Mouse (Mus musculus) heart, embryonic 11.5 days (tissue): ENCODE measurements around the gene Ipo7. TPM values are rescaled to one million over a fixed set of nuclear protein-coding genes. Genes with fewer than 3 reads are reported as not detected.
A peak's percentile ranks its signal among the peaks of the same experiment; 100 is the strongest.
"Not testable (repeated sequence)": the region's sequence is repeated elsewhere in the genome, so short reads cannot be mapped to it uniquely, and the experiment has no call there.

ENCODE experiments used
- ATAC-seq: fragments of 200-750 bp; cut with Nextera tagmentation; replicated peaks from 2 replicates; pipeline ENCODE4 v1.8.0; 2017; ENCODE audit warnings: moderate library complexity; ENCODE audit not compliant: insufficient number of reproducible peaks, low FRiP score, low TSS enrichment
- H3K27ac ChIP-seq: fragments of 300-500 bp; sonication (generic); 2 replicates; pipeline ENCODE4 v1.5.1; 2014; ENCODE audit warnings: mild to moderate bottlenecking, low read depth, low read length
- H3K27me3 ChIP-seq: fragments of 300-500 bp; sonication (generic); 2 replicates; pipeline ENCODE4 v1.6.1; 2014; ENCODE audit warnings: mild to moderate bottlenecking, low read length, mixed read lengths; ENCODE audit not compliant: control insufficient read depth, insufficient read depth
- H3K36me3 ChIP-seq: fragments of 300-500 bp; sonication (generic); 2 replicates; pipeline ENCODE4 v1.6.1; 2014; ENCODE audit warnings: mild to moderate bottlenecking, low read length, moderate library complexity, mixed read lengths; ENCODE audit not compliant: control insufficient read depth, insufficient read depth
- H3K4me1 ChIP-seq: fragments of 300-500 bp; sonication (generic); 2 replicates; pipeline ENCODE4 v1.6.1; 2014; ENCODE audit warnings: low read length; ENCODE audit not compliant: control insufficient read depth, insufficient read depth
- H3K4me2 ChIP-seq: fragments of 300-500 bp; sonication (generic); 2 replicates; pipeline ENCODE4 v1.6.1; 2014; ENCODE audit warnings: mild to moderate bottlenecking, moderate library complexity
- H3K4me3 ChIP-seq: fragments of 300-500 bp; sonication (generic); 2 replicates; pipeline ENCODE4 v1.5.1; 2014; ENCODE audit warnings: low read depth, low read length
- H3K9ac ChIP-seq: fragments of 300-500 bp; sonication (generic); 2 replicates; pipeline ENCODE4 v1.6.1; 2014; ENCODE audit warnings: mild to moderate bottlenecking, low read depth, low read length, moderate library complexity
- H3K9me3 ChIP-seq: fragments of 300-500 bp; sonication (generic); replicated peaks from 2 replicates; pipeline ENCODE4 v1.6.1; 2016; ENCODE audit warnings: low read length; ENCODE audit not compliant: control insufficient read depth
- WGBS: fragments of 180-500 bp; shearing (Covaris S2); extraction: QIAGEN DNeasy Blood & Tissue Kit; methylation state at CpG from one replicate; pipeline ENCODE4 v1.1.7; 2014; ENCODE audit not compliant: insufficient replicate concordance; 5-methylcytosine and 5-hydroxymethylcytosine counted together
- polyA plus RNA-seq: library from polyadenylated mRNA; unstranded; fragments of >200 nt; fragmentation: Nextera tagmentation; extraction: Ambion mirVana; gene quantifications from 2 replicates; pipeline ENCODE4 v1.2.1, GENCODE M21; 2014

Gene Ipo7
- polyA plus RNA-seq, 1 experiment from 2014 or later = 14.0 TPM

DNA sequence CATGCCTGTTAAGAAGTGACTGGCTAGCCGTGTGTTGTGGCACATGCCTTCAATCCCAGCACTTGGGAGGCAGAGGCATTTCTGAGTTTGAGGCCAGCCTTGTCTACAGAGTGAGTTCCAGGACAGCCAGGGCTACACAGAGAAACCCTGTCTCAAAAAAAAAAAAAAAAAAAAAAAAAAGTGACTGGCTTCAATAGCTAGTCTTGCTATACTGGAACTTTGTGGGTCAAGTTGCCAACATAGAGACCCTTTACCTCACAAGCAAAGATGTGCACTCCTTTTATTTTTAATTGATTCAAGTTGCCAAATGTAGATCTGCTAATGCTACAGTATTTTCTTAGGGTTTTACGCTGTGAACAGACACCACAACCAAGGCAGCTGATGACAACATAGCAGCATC is 39.6 kb downstream of the Ipo7 start:
- H3K9me3 ChIP-seq, H3K36me3 ChIP-seq, H3K4me1 ChIP-seq, H3K27ac ChIP-seq, H3K4me3 ChIP-seq, H3K4me2 ChIP-seq, H3K27me3 ChIP-seq, H3K9ac ChIP-seq, ATAC-seq: not testable (repeated sequence)
- WGBS = 90% methylated on average over 2 of the region's 2 CpGs

DNA sequence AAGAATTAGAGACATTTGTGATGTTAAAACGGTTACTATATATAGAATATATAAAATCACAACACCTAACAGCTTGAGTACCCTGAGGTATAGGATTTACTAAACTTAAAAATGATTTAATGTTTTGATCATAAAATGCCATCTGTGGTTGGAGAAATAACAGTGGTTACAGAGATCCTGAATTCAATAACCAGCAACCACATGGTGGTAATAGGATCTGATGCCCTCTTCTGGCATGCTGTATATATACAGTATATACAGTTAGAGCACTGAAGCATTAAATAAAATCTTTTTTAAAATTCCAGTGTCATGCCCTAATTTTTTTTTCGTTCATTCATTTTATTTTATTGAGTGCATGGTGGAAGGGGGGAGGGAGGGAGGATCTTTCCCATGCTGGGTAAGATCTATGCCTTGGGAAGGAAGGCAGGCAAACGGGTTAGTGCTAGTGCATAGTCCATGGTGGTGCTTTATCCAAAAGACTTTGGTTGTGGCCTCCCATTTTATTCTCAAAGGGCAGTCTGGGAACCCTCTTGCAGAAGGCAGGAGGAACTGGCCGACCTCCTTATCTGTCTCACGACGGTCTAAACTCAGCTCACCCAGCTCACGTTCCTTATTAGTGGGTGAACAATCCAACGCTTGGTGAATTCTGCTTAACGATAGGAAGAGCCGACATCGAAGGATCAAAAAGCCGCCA is 41.2 kb downstream of the Ipo7 start:
- Histone ChIP-seq H3K9ac (no peak overlapping the region), H3K27me3 (no peaks in the 10 kb centered on the region), H3K9me3 (no peaks in the 10 kb centered on the region), H3K4me1 (peaks cover 5% of the 10 kb centered on the region), H3K4me2 (peak overlapping the region; percentile 71), H3K36me3 (peaks cover 2% of the 10 kb centered on the region; the same call in 1 of the 2 replicates), H3K4me3 (no peak overlapping the region), H3K27ac (no peak overlapping the region)
- ATAC-seq = no peak
- 73% methylated on average over 12 of the region's 12 CpGs for WGBS

GRCm38 (mm10) chr7:110060106-110060668 is 42.1 kb downstream of the Ipo7 start:
- peaks cover 5% of the 10 kb centered on the region for H3K4me1 ChIP-seq
- no peaks in the 10 kb centered on the region for H3K27me3 ChIP-seq
- H3K4me2 ChIP-seq = peak overlapping the region; percentile 71
- no peaks in the 10 kb centered on the region for H3K9me3 ChIP-seq
- WGBS = 18% methylated on average over 5 of the region's 5 CpGs
- H3K4me3 ChIP-seq = peak overlapping the region; percentile 72
- ATAC-seq = no peak
- H3K36me3 ChIP-seq = peaks cover 2% of the 10 kb centered on the region; the same call in 1 of the 2 replicates
- peak overlapping the region; percentile 95 for H3K9ac ChIP-seq
- peak overlapping the region; percentile 99 for H3K27ac ChIP-seq

- Histone ChIP-seq H3K27me3 (no peaks in the 10 kb centered on the region), H3K4me1 (peaks cover 5% of the 10 kb centered on the region), H3K9ac (peak overlapping the region; percentile 95), H3K4me3 (peak overlapping the region; percentile 72), H3K27ac (peak overlapping the region; percentile 99), H3K4me2 (peak overlapping the region; percentile 71), H3K9me3 (no peaks in the 10 kb centered on the region), H3K36me3 (peaks cover 2% of the 10 kb centered on the region; the same call in 1 of the 2 replicates)
- ATAC-seq = peak; percentile 2; the same call in 1 of the 2 replicates
- WGBS = under 1% methylated on average over 26 of the region's 26 CpGs
Observed at GRCm38 (mm10) chr7:110060669-110061198, 42.7 kb downstream of the Ipo7 start.

GRCm38 (mm10) chr7:110061199-110061751 is 43.2 kb downstream of the Ipo7 start, which contains the start of gene Zfp143:
Gene Zfp143 (plus strand): TSS chr7:110061217.
- WGBS = under 1% methylated on average over 34 of the region's 34 CpGs
- no peaks in the 10 kb centered on the region for H3K9me3 ChIP-seq
- H3K4me3 ChIP-seq = peak within 1 kb of the TSS; percentile 72
- ATAC-seq = peak; percentile 98
- peak within 1 kb of the TSS; percentile 71 for H3K4me2 ChIP-seq
- H3K27ac ChIP-seq = peak within 1 kb of the TSS; percentile 100
- peak within 1 kb of the TSS; percentile 98 for H3K9ac ChIP-seq
- H3K27me3 ChIP-seq = no peaks in the 10 kb centered on the region
- H3K36me3 ChIP-seq = no peaks in the 10 kb centered on the region; the same call in 1 of the 2 replicates
- H3K4me1 ChIP-seq = peaks cover 5% of the 10 kb centered on the region

DNA sequence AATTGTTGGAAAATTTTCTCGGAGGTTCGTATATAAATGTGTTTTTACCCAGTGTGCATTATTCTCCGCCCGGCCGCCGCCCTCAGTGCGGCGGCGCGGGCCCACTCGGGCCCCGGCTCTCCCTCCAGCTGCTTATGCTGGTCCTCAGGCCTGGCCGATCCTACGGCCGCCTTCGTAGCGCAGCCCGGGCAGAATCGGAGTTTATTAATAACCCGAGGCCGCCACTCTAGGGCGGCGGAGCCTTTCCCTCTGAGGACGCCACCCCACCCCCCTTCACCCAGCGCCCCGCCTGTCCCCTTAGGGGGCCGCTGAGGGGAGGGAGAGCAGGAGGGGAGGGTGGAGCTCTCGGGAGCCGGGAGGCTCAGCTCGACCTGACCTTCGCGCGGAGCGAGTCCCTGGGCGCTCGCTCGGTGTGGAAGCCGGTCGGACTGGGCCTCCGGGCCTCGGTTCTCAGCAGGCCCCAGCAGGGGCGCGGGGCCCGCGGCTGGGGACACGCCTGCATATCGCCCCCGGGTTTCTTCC is 43.7 kb downstream of the Ipo7 start:
- no peaks in the 10 kb centered on the region; the same call in 1 of the 2 replicates for H3K36me3 ChIP-seq
- WGBS = under 1% methylated on average over 45 of the region's 48 CpGs
- peak overlapping the region; percentile 98 for H3K9ac ChIP-seq
- H3K4me3 ChIP-seq = peak overlapping the region; percentile 62
- peak overlapping the region; percentile 67 for H3K4me2 ChIP-seq
- H3K27me3 ChIP-seq = no peaks in the 10 kb centered on the region
- no peaks in the 10 kb centered on the region for H3K9me3 ChIP-seq
- peak overlapping the region; percentile 100 for H3K27ac ChIP-seq
- peaks cover 5% of the 10 kb centered on the region for H3K4me1 ChIP-seq
- peak; percentile 84 for ATAC-seq

GRCm38 (mm10) chr7:110063731-110064130 is 45.7 kb downstream of the Ipo7 start:
- H3K27ac ChIP-seq = no peak overlapping the region
- 95% methylated on average over 9 of the region's 9 CpGs for WGBS
- no peak overlapping the region for H3K9ac ChIP-seq
- H3K9me3 ChIP-seq = no peaks in the 10 kb centered on the region
- peaks cover 4% of the 10 kb centered on the region; the same call in 1 of the 2 replicates for H3K36me3 ChIP-seq
- peaks cover 5% of the 10 kb centered on the region for H3K4me1 ChIP-seq
- H3K27me3 ChIP-seq = no peaks in the 10 kb centered on the region
- H3K4me3 ChIP-seq = no peak overlapping the region
- no peak overlapping the region for H3K4me2 ChIP-seq
- ATAC-seq = no peak

- H3K27me3 ChIP-seq = no peaks in the 10 kb centered on the region
- 85% methylated on average over 2 of the region's 2 CpGs for WGBS
- ATAC-seq = no peak
- H3K9me3 ChIP-seq = no peaks in the 10 kb centered on the region
- no peak overlapping the region for H3K4me3 ChIP-seq
- no peak overlapping the region for H3K27ac ChIP-seq
- H3K4me1 ChIP-seq = no peaks in the 10 kb centered on the region
- no peak overlapping the region for H3K4me2 ChIP-seq
- peaks cover 17% of the 10 kb centered on the region for H3K36me3 ChIP-seq
- no peak overlapping the region for H3K9ac ChIP-seq
Observed at GRCm38 (mm10) chr7:110069070-110069469, 51.0 kb downstream of the Ipo7 start.
